In the genomic region with DNA sequence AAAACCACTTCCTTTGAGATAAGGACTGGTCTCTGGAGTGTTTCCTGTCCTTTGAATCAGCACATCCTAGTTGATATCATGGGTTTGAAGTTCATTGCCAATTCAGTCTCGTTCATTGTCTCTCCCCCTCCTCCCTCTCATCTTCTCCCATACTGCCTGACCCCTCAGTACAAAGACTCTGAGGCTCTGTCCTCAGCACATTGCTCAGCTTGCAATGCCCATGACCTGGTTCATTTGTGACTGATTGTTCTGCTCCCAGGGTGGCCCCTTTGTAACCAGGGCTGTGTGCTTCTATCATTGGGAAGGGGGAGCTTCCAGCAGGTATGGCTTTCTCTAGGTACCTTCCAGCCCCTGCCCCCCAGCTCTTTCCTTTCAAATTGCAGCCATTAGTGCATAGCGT, we compare ENCODE assay signal across 23 mouse cellular contexts.
"Had no signal": no experiment of that assay in that cellular context is flagged by ENCODE, and none has a peak within 500 bp of the region (broad histone marks: within the 10 kb centered on the region; RNA-seq: fewer than 3 reads in every experiment).

No protein-coding gene starts in this region.

- H3K4me2 ChIP-seq: heart, embryonic 12.5 days; hindbrain, embryonic 13.5 days; hindbrain, embryonic 15.5 days; kidney, embryonic 15.5 days; limb, embryonic 13.5 days; limb, embryonic 15.5 days had no signal

- H3K4me1 ChIP-seq: heart, embryonic 10.5 days; heart, embryonic 12.5 days; kidney, embryonic 15.5 days; limb, embryonic 13.5 days; limb, embryonic 15.5 days had no signal

- H3K9ac ChIP-seq: heart, embryonic 12.5 days; hindbrain, embryonic 13.5 days; hindbrain, embryonic 15.5 days; kidney, embryonic 15.5 days; limb, embryonic 13.5 days; limb, embryonic 15.5 days had no signal

- H3K36me3 ChIP-seq: heart, embryonic 10.5 days; heart, embryonic 12.5 days; hindbrain, embryonic 15.5 days; kidney, embryonic 15.5 days; limb, embryonic 13.5 days; limb, embryonic 15.5 days had no signal

- H3K27me3 ChIP-seq: hindbrain, embryonic 13.5 days; hindbrain, embryonic 15.5 days; kidney, embryonic 15.5 days; limb, embryonic 13.5 days; limb, embryonic 15.5 days had no signal

- DNase-seq: gastrocnemius, postnatal 14 days; gastrocnemius, postnatal 36 days; heart, adult 18-20 months; heart, postnatal 14 days; heart, postnatal 36 days; kidney, adult 11 months; kidney, adult 2 months; kidney, adult 9 months; kidney, postnatal 14 days; kidney, postnatal 36 days; layer of hippocampus, adult 9-11 months; layer of hippocampus, postnatal 36 days; left cerebral cortex, postnatal 4 days had no signal

- H3K4me3 ChIP-seq: heart, embryonic 10.5 days; heart, embryonic 12.5 days; hindbrain, embryonic 13.5 days; hindbrain, embryonic 15.5 days; kidney, embryonic 15.5 days; limb, embryonic 13.5 days; limb, embryonic 15.5 days had no signal

- H3K9me3 ChIP-seq: heart, embryonic 10.5 days; heart, embryonic 12.5 days; hindbrain, embryonic 13.5 days; hindbrain, embryonic 15.5 days; kidney, embryonic 15.5 days; limb, embryonic 13.5 days; limb, embryonic 15.5 days had no signal

- ATAC-seq: hindbrain, postnatal 0 days; intestine, embryonic 16.5 days had no signal

- H3K27ac ChIP-seq: heart, embryonic 10.5 days; hindbrain, embryonic 13.5 days; hindbrain, embryonic 15.5 days; hindbrain, postnatal 0 days; kidney, embryonic 15.5 days; kidney, postnatal 0 days; limb, embryonic 13.5 days; limb, embryonic 15.5 days had no signal
